Mouse (Mus musculus): ENCODE measurements at regions not wholly inside any gene's neighbourhood (a gene's known extent, or its start where the extent isn't known, plus 50 kb on each side); places are given as distances from the start of the nearest gene placed in this dataset.

DNA sequence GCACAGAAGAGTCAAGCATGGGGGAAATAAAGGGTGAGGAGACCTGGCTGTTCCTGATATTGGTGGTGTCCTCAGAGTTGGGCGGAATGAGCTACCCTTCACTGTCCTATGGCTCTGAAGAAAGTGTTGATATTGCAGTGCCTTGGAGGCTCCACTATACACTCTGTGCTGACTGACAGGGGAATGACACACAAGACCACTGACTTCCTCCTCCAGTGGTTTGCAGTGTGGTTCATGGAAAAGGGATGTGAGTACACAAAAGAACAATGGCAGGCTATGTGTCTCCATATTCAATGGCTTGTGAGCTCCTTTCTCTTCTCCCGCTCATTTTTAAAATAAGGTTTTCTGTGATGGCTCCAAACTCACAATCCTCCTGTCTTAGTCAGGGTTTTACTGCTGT, 117.8 kb downstream of the Amer2 start:
- no peaks in the 10 kb centered on the region for H3K36me3 ChIP-seq
- no peak for ATAC-seq (replicated peaks; ENCODE audit: low FRiP score)
- peaks cover 12% of the 10 kb centered on the region for H3K4me1 ChIP-seq
- no peak overlapping the region for H3K4me2 ChIP-seq
- H3K27me3 ChIP-seq: peaks cover 9% of the 10 kb centered on the region
- H3K9ac ChIP-seq: no peak overlapping the region
- WGBS: 94% methylated on average over 2 of the region's 2 CpGs
- H3K4me3 ChIP-seq (replicated peaks): no peak overlapping the region
- H3K9me3 ChIP-seq (replicated peaks): no peaks in the 10 kb centered on the region
- H3K27ac ChIP-seq: no peak overlapping the region

- 74% methylated on average over 5 of the region's 5 CpGs for WGBS
- no peaks in the 10 kb centered on the region for H3K9me3 ChIP-seq (replicated peaks)
- no peak overlapping the region for H3K4me3 ChIP-seq (replicated peaks)
- no peaks in the 10 kb centered on the region for H3K36me3 ChIP-seq
- H3K9ac ChIP-seq: no peak overlapping the region
- H3K4me1 ChIP-seq: no peaks in the 10 kb centered on the region
- no peaks in the 10 kb centered on the region for H3K27me3 ChIP-seq
- H3K27ac ChIP-seq: no peak overlapping the region
- H3K4me2 ChIP-seq: no peak overlapping the region
- ATAC-seq (replicated peaks; ENCODE audit: low FRiP score): no peak
Measured at GRCm38 (mm10) chr14:60495441-60495840, 122.4 kb downstream of the Amer2 start.

GRCm38 (mm10) chr14:60502552-60502951, 129.5 kb downstream of the Amer2 start:
- H3K27ac ChIP-seq: no peak overlapping the region
- no peak overlapping the region for H3K4me2 ChIP-seq
- H3K9ac ChIP-seq: no peak overlapping the region
- WGBS: 82% methylated on average over 6 of the region's 6 CpGs
- no peak for ATAC-seq (replicated peaks; ENCODE audit: low FRiP score)
- H3K36me3 ChIP-seq: no peaks in the 10 kb centered on the region
- no peaks in the 10 kb centered on the region for H3K27me3 ChIP-seq
- no peak overlapping the region for H3K4me3 ChIP-seq (replicated peaks)
- H3K4me1 ChIP-seq: no peaks in the 10 kb centered on the region
- no peaks in the 10 kb centered on the region for H3K9me3 ChIP-seq (replicated peaks)

GRCm38 (mm10) chr14:60505066-60505465, 128.7 kb upstream of the Spata13 start:
- Histone ChIP-seq H3K4me2 (no peak overlapping the region), H3K9me3 (replicated peaks) (no peaks in the 10 kb centered on the region), H3K27ac (no peak overlapping the region), H3K4me3 (replicated peaks) (no peak overlapping the region), H3K36me3 (no peaks in the 10 kb centered on the region), H3K27me3 (no peaks in the 10 kb centered on the region), H3K4me1 (no peaks in the 10 kb centered on the region), H3K9ac (no peak overlapping the region)
- no peak for ATAC-seq (replicated peaks; ENCODE audit: low FRiP score)
- 82% methylated on average over 6 of the region's 6 CpGs for WGBS

DNA sequence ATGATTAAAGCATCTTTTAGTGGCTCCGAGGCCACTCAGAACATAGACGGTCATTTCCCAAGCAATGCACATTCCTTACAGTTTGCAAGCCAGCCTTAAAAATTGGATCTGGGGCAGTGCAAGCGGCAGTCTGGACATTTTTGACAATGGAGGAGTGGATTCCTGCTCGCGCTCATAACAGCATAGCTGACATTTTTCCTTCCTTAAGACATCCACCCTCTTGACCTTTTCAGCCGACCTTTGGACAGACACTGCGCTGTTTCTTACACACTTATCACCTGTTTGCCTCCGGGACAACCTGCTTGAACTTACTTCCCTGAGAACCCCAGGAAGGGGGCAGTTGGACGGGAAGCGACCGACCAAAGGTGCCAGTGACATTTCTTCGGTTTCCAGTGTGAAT, 127.5 kb upstream of the Spata13 start:
- ATAC-seq (replicated peaks; ENCODE audit: low FRiP score): no peak
- Histone ChIP-seq H3K4me3 (replicated peaks) (no peak overlapping the region), H3K9me3 (replicated peaks) (no peaks in the 10 kb centered on the region), H3K27me3 (no peaks in the 10 kb centered on the region), H3K36me3 (no peaks in the 10 kb centered on the region), H3K27ac (no peak overlapping the region), H3K4me2 (no peak overlapping the region), H3K4me1 (no peaks in the 10 kb centered on the region), H3K9ac (no peak overlapping the region)
- WGBS: 78% methylated on average over 12 of the region's 12 CpGs

DNA sequence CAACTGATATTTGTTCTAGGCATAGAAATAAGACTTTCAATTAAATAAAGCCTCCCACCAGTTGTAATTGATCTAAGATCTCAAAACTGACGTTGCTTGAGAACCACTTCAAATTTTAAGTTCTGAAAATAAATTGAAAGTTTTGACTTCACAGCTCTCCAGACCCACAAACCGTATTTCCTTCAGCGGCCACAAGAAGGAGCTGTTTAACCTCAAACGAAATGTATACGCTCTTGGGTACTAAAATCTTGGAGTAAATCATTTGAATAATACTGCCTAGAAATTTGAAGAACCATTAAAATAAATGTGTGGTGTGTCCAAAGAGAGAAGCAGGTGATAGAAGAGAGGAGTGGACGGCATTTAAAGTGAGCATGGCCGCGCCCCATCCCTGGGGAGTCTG, 120.2 kb upstream of the Spata13 start:
- Histone ChIP-seq H3K4me1 (no peaks in the 10 kb centered on the region), H3K27ac (no peak overlapping the region), H3K27me3 (no peaks in the 10 kb centered on the region), H3K9me3 (replicated peaks) (no peaks in the 10 kb centered on the region), H3K9ac (no peak overlapping the region), H3K4me3 (replicated peaks) (no peak overlapping the region), H3K36me3 (no peaks in the 10 kb centered on the region), H3K4me2 (no peak overlapping the region)
- 21% methylated on average over 8 of the region's 8 CpGs for WGBS
- no peak for ATAC-seq (replicated peaks; ENCODE audit: low FRiP score)

GRCm38 (mm10) chr14:60515094-60515786, 118.6 kb upstream of the Spata13 start:
- Histone ChIP-seq H3K27me3 (no peaks in the 10 kb centered on the region), H3K9me3 (replicated peaks) (no peaks in the 10 kb centered on the region), H3K9ac (no peak overlapping the region), H3K4me3 (replicated peaks) (no peak overlapping the region), H3K4me2 (no peak overlapping the region), H3K27ac (no peak overlapping the region), H3K36me3 (no peaks in the 10 kb centered on the region), H3K4me1 (no peaks in the 10 kb centered on the region)
- 88% methylated on average over 12 of the region's 12 CpGs for WGBS
- ATAC-seq (replicated peaks; ENCODE audit: low FRiP score): no peak

DNA sequence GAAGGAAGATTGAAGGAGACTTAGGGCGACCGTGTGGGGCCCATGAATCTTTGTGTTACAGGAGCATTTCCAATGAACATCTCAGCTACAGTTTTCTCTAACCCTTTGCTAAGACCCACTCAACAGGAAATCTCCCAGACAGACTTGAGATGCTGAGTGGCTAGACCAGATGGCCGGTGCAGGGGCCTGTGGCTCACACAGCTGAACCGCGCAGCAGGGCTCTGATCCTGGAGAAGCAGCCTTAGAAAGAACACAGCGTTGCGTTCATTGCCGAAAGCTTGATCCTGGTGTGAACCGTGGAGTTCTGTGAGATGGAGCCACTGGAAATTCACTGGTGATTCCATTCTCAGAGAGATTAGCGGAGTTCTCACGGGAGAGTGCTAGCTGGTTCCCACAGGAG, 115.9 kb upstream of the Spata13 start:
- Histone ChIP-seq H3K27ac (no peak overlapping the region), H3K9me3 (replicated peaks) (no peaks in the 10 kb centered on the region), H3K4me3 (replicated peaks) (no peak overlapping the region), H3K36me3 (no peaks in the 10 kb centered on the region), H3K9ac (no peak overlapping the region), H3K4me2 (no peak overlapping the region), H3K27me3 (no peaks in the 10 kb centered on the region), H3K4me1 (no peaks in the 10 kb centered on the region)
- WGBS: 94% methylated on average over 11 of the region's 11 CpGs
- ATAC-seq (replicated peaks; ENCODE audit: low FRiP score): no peak

DNA sequence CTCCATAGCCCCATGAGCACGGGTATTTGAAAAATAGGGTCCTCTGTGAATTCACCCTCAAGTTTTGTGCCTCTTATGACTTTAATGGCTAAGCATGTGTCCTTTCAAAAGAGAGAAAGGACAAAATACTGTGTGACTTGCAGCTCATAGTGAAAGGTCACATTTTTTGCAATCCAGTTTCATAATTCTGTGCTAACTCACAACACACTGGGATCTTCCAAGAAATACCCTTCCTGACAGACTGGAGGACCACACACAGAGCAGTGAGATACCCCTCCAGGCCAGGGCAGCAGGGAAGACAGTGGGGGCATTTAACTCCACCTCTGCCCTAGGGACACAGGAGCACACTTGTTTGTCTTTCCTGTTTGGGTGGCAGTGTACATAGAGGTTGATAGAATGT, 110.8 kb upstream of the Spata13 start:
- Histone ChIP-seq H3K4me2 (no peak overlapping the region), H3K9ac (no peak overlapping the region), H3K36me3 (no peaks in the 10 kb centered on the region), H3K4me1 (peaks cover 6% of the 10 kb centered on the region; the same call in 1 of the 2 replicates), H3K27ac (0 out of 2 replicates have a peak overlapping the region, but pooled peaks have one; percentile 33), H3K4me3 (replicated peaks) (no peak overlapping the region), H3K27me3 (no peaks in the 10 kb centered on the region), H3K9me3 (replicated peaks) (no peaks in the 10 kb centered on the region)
- 61% methylated on average over 1 of the region's 1 CpGs for WGBS
- no peak for ATAC-seq (replicated peaks; ENCODE audit: low FRiP score)

- H3K9ac ChIP-seq: no peak overlapping the region
- peaks cover 13% of the 10 kb centered on the region for H3K4me1 ChIP-seq
- WGBS: 73% methylated on average over 4 of the region's 4 CpGs
- no peak overlapping the region for H3K4me3 ChIP-seq (replicated peaks)
- no peak overlapping the region for H3K4me2 ChIP-seq
- no peaks in the 10 kb centered on the region for H3K27me3 ChIP-seq
- no peaks in the 10 kb centered on the region for H3K9me3 ChIP-seq (replicated peaks)
- no peak for ATAC-seq (replicated peaks; ENCODE audit: low FRiP score)
- no peaks in the 10 kb centered on the region for H3K36me3 ChIP-seq
- H3K27ac ChIP-seq: no peak overlapping the region
Measured at GRCm38 (mm10) chr14:60524869-60525268, 108.9 kb upstream of the Spata13 start.

DNA sequence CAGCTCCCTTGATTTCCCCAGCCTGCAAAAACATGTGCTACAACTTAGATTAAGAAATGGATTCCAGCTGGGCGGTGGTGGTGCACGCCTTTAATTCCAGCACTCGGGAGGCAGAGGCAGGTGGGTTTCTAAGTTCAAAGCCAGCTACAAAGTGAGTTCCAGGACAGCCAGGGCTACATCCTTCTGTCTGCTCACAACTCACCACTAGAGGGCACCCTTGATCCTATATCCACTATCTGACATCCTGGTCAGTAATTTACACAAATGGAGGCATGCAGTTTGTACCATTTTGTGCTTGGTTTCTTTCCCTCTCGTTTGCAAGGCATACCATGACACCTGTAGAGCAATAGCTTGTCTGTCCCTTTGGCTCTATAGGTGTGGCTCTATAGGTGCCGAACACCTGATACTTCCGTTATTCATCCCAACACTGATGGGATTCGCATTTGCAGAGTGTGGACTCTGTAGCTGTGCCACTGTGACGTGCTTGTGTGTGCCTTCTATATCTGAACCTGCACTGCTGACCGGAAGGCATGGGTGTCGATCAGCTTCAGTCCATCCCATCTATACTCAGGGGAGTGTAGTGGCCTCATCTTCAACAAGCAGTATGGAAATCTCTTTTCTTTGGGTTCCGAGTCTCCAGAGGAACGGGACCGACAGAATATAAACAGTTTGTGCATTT, 108.4 kb upstream of the Spata13 start:
- Histone ChIP-seq H3K27me3 (no peaks in the 10 kb centered on the region), H3K4me2 (no peak overlapping the region), H3K36me3 (no peaks in the 10 kb centered on the region), H3K9ac (no peak overlapping the region), H3K9me3 (replicated peaks) (no peaks in the 10 kb centered on the region), H3K4me3 (replicated peaks) (no peak overlapping the region), H3K4me1 (peaks cover 18% of the 10 kb centered on the region), H3K27ac (no peak overlapping the region)
- WGBS: 71% methylated on average over 13 of the region's 13 CpGs
- peak; percentile 73; the same call in 1 of the 2 replicates for ATAC-seq (replicated peaks; ENCODE audit: low FRiP score)

GRCm38 (mm10) chr14:60525979-60526378, 107.8 kb upstream of the Spata13 start:
- 70% methylated on average over 3 of the region's 3 CpGs for WGBS
- ATAC-seq (replicated peaks; ENCODE audit: low FRiP score): no peak
- H3K9me3 ChIP-seq (replicated peaks): no peaks in the 10 kb centered on the region
- H3K27me3 ChIP-seq: no peaks in the 10 kb centered on the region
- no peak overlapping the region for H3K27ac ChIP-seq
- H3K36me3 ChIP-seq: no peaks in the 10 kb centered on the region
- no peak overlapping the region for H3K4me3 ChIP-seq (replicated peaks)
- H3K4me2 ChIP-seq: no peak overlapping the region
- no peak overlapping the region for H3K9ac ChIP-seq
- H3K4me1 ChIP-seq: peaks cover 22% of the 10 kb centered on the region

DNA sequence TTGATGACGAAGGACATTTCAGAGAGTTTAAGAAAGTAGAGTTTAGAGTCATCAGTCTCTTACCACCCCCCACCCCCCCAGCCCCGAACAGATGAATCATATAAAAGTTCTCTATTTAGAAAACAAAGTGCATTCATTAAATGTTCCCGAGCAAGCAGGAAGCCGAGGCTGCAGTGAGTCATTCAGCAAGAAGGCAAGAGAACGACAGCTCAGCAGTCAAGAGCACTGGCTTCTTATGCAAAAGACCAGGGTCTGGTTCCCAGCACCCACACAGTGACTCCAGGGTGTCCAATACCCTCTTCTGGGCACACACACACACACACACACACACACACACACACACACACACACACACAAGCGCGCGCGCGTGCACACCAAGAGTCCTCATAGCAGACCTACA, 107.0 kb upstream of the Spata13 start:
- Histone ChIP-seq H3K4me1 (peaks cover 22% of the 10 kb centered on the region), H3K4me2 (no peak overlapping the region), H3K4me3 (replicated peaks) (no peak overlapping the region), H3K9me3 (replicated peaks) (no peaks in the 10 kb centered on the region), H3K9ac (no peak overlapping the region), H3K27me3 (no peaks in the 10 kb centered on the region), H3K36me3 (no peaks in the 10 kb centered on the region), H3K27ac (no peak overlapping the region)
- 81% methylated on average over 10 of the region's 10 CpGs for WGBS
- no peak for ATAC-seq (replicated peaks; ENCODE audit: low FRiP score)

Data from kidney, embryonic 15.5 days (tissue).